Mouse (Mus musculus): ENCODE data around the gene Slc12a1.

- TF ChIP-seq EP300 (IDR thresholded peaks at IDR 0.05; ENCODE audit: low read depth) (no peak), CTCF (IDR thresholded peaks at IDR 0.05; ENCODE audit: low read depth) (no peak)
Observed at GRCm38 (mm10) chr2:125253699-125254098, 101.4 kb downstream of the Slc12a1 start.
